Mouse (Mus musculus) CH12.LX (cell line): ENCODE measurements around the gene Med23.

ENCODE experiments used
- CHD2 ChIP-seq: IDR thresholded peaks from 2 replicates; pipeline ENCODE4 v1.6.1; 2011; ENCODE audit warnings: low read length, improper control_type of control experiment
- CTCF ChIP-seq, 2 experiments: IDR thresholded peaks in 1 of 2; conservative IDR thresholded peaks in 1 of 2; 2 replicates each; pipeline ENCODE4 v1.5.1; 2011 to 2012; ENCODE audit warnings: low read depth in 2 of 2, low read length in 2 of 2, improper control_type of control experiment in 1 of 2, inconsistent platforms in 1 of 2, mild to moderate bottlenecking in 1 of 2, moderate library complexity in 1 of 2
- HCFC1 ChIP-seq: IDR thresholded peaks from 2 replicates; pipeline ENCODE4 v1.6.1; 2012; ENCODE audit warnings: low read depth, mild to moderate bottlenecking, inconsistent platforms, low read length, improper control_type of control experiment
- MXI1 ChIP-seq: IDR thresholded peaks from 2 replicates; pipeline ENCODE4 v1.6.1; 2011; ENCODE audit warnings: mild to moderate bottlenecking, low read depth, low read length, improper control_type of control experiment
- POLR2A ChIP-seq: IDR thresholded peaks from 2 replicates; pipeline ENCODE4 v1.6.1; 2011; ENCODE audit warnings: low read depth, mild to moderate bottlenecking, improper control_type of control experiment, low read length
- RCOR1 ChIP-seq: conservative IDR thresholded peaks from 2 replicates; pipeline ENCODE4 v1.6.1; 2012; ENCODE audit warnings: low read depth, mild to moderate bottlenecking, inconsistent platforms, low read length, improper control_type of control experiment
- SMC3 ChIP-seq: IDR thresholded peaks from 2 replicates; pipeline ENCODE4 v1.6.1; 2011; ENCODE audit warnings: low read depth, low read length, improper control_type of control experiment
- TCF12 ChIP-seq: IDR thresholded peaks from 2 replicates; pipeline ENCODE4 v1.6.1; 2014; ENCODE audit warnings: low read depth, mild to moderate bottlenecking, inconsistent platforms, low read length, improper control_type of control experiment
- USF1 ChIP-seq: IDR thresholded peaks from 2 replicates; pipeline ENCODE4 v1.6.1; 2014; ENCODE audit warnings: low read depth, mild to moderate bottlenecking, inconsistent platforms, low read length, improper control_type of control experiment
- ZNF384 ChIP-seq: IDR thresholded peaks from 2 replicates; pipeline ENCODE4 v1.6.1; 2012; ENCODE audit warnings: low read depth, low read length, improper control_type of control experiment, inconsistent platforms

DNA sequence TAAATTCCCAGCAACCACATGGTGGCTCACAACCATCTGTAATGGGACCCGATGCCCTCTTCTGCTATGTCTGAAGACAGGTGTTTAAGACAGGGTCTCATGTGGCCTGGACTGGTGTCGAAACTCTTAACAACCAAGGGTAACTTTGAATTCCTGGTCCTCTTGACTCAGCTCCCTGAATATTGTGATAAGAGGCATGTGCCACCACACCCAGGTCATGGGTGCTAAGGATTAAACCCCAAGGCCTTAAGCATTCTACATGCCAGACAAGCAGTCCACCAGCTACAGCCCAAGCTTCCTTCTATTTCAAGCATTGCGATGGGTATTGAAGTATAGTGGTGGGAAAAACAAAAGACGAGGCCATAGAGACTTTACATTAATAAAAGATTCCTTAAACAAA lies 41.6 kb upstream of the Med23 start:
- no peak for TF ChIP-seq USF1
- TF ChIP-seq CTCF (conservative IDR thresholded peaks at IDR 0.05 in 1 of 2, IDR thresholded peaks at IDR 0.05 in 1 of 2; ENCODE audit: low read depth in 2 of 2, low read length in 2 of 2), result no peak
- TF ChIP-seq CHD2, result no peak
- no peak for TF ChIP-seq POLR2A
- TF ChIP-seq SMC3, result no peak
- no peak for TF ChIP-seq ZNF384
- TF ChIP-seq TCF12, result no peak
- TF ChIP-seq HCFC1, result no peak
- TF ChIP-seq MXI1, result no peak
- no peak for TF ChIP-seq RCOR1
